Mouse (Mus musculus) G1E (cell line): ENCODE results near the gene Pcbp2. TPM values are rescaled to one million over a fixed set of nuclear protein-coding genes. Genes with fewer than 3 reads are reported as not detected.

Source experiments
- ATAC-seq: 2 replicates; pipeline ENCODE4 v1.8.0; 2016; ENCODE audit warnings: mild to moderate bottlenecking; ENCODE audit not compliant: insufficient number of reproducible peaks, poor library complexity, low FRiP score, severe bottlenecking; ENCODE audit errors: extremely low read depth
- DNase-seq: peaks from one replicate; pipeline ENCODE4 v3.0.0; 2012; ENCODE audit warnings: low spot score
- H3K27me3 ChIP-seq: 2 replicates; pipeline ENCODE4 v1.6.1; 2012; ENCODE audit warnings: mild to moderate bottlenecking, low read length, inconsistent platforms; ENCODE audit not compliant: insufficient read depth
- H3K36me3 ChIP-seq: replicated peaks from 2 replicates; pipeline ENCODE3; 2012; ENCODE audit warnings: mild to moderate bottlenecking, inconsistent platforms
- H3K4me1 ChIP-seq: 2 replicates; pipeline ENCODE4 v1.6.1; 2012; ENCODE audit warnings: low read depth, low read length, inconsistent platforms, mixed read lengths; ENCODE audit not compliant: insufficient read depth
- H3K4me3 ChIP-seq: 2 replicates; pipeline ENCODE4 v1.5.1; 2012; ENCODE audit warnings: low read depth, mild to moderate bottlenecking, inconsistent platforms, low read length, moderate library complexity, mixed read lengths
- H3K9me3 ChIP-seq: replicated peaks from 2 replicates; pipeline ENCODE4 v1.6.1; 2012; ENCODE audit warnings: inconsistent platforms
- CTCF ChIP-seq: IDR thresholded peaks from 2 replicates; pipeline ENCODE4 v1.5.1; 2012; ENCODE audit warnings: low read depth, low read length, inconsistent platforms, mixed read lengths
- GATA1 ChIP-seq: IDR thresholded peaks from 2 replicates; pipeline ENCODE4 v1.6.1; 2012; ENCODE audit warnings: borderline replicate concordance, low read length, inconsistent platforms, mixed read lengths
- GATA2 ChIP-seq: IDR thresholded peaks from 2 replicates; pipeline ENCODE4 v1.6.1; 2012; ENCODE audit warnings: low read depth, low read length, inconsistent platforms, borderline replicate concordance
- POLR2AphosphoS5 ChIP-seq: IDR thresholded peaks from 2 replicates; pipeline ENCODE4 v1.6.1; 2012; ENCODE audit warnings: low read depth, low read length, inconsistent platforms; ENCODE audit not compliant: insufficient replicate concordance
- TAL1 ChIP-seq: conservative IDR thresholded peaks from 2 replicates; pipeline ENCODE4 v1.6.1; 2012; ENCODE audit warnings: low read depth, low read length, inconsistent platforms, mixed read lengths
- polyA plus RNA-seq: library from polyadenylated mRNA; stranded (reverse); fragments of >175 nt; gene quantifications from 2 replicates; pipeline ENCODE4 v1.2.3, GENCODE M21; 2012
- total RNA-seq, 2 experiments: library from RNA; stranded (forward) in 1 of 2; stranded (reverse) in 1 of 2; fragments of 200-1000 nt in 1 of 2; fragments of >200 nt in 1 of 2; fragmentation: Nextera tagmentation in 1 of 2; gene quantifications; 2 replicates each; pipeline ENCODE4 v1.2.3; 2014 to 2017

Gene Pcbp2
- total and polyA plus RNA-seq, 3 experiments: 202 to 1,640 (median 876) TPM

- H3K36me3 ChIP-seq: peaks cover 97% of the 10 kb centered on the region
- peaks cover 26% of the 10 kb centered on the region for H3K4me1 ChIP-seq
- no peak overlapping the region for H3K4me3 ChIP-seq
- no peaks in the 10 kb centered on the region for H3K9me3 ChIP-seq
- DNase-seq (no peak), ATAC-seq (no peak)
- H3K27me3 ChIP-seq: no peaks in the 10 kb centered on the region
- TF ChIP-seq GATA1: no peak
- no peak for TF ChIP-seq CTCF
- no peak for TF ChIP-seq POLR2AphosphoS5
- no peak for TF ChIP-seq GATA2
- no peak for TF ChIP-seq TAL1
Observed at GRCm38 (mm10) chr15:102498322-102498721, 28.0 kb downstream of the Pcbp2 start.

- no peaks in the 10 kb centered on the region for H3K27me3 ChIP-seq
- H3K36me3 ChIP-seq: peaks cover 97% of the 10 kb centered on the region
- TF ChIP-seq GATA1 (no peak), CTCF (no peak), GATA2 (no peak), POLR2AphosphoS5 (no peak), TAL1 (no peak)
- peaks cover 23% of the 10 kb centered on the region for H3K4me1 ChIP-seq
- DNase-seq (no peak), ATAC-seq (no peak)
- no peak overlapping the region for H3K4me3 ChIP-seq
- no peaks in the 10 kb centered on the region for H3K9me3 ChIP-seq
Observed at GRCm38 (mm10) chr15:102499370-102499769, 29.0 kb downstream of the Pcbp2 start.

- H3K4me1 ChIP-seq: peaks cover 23% of the 10 kb centered on the region
- H3K27me3 ChIP-seq: no peaks in the 10 kb centered on the region
- no peak for ATAC-seq
- TF ChIP-seq GATA1: no peak
- no peak for DNase-seq
- H3K9me3 ChIP-seq: no peaks in the 10 kb centered on the region
- peaks cover 95% of the 10 kb centered on the region for H3K36me3 ChIP-seq
- no peak overlapping the region for H3K4me3 ChIP-seq
Observed at GRCm38 (mm10) chr15:102499851-102500250, 29.5 kb downstream of the Pcbp2 start.

- H3K36me3 ChIP-seq: peaks cover 95% of the 10 kb centered on the region
- H3K27me3 ChIP-seq: no peaks in the 10 kb centered on the region
- no peak overlapping the region for H3K4me3 ChIP-seq
- no peak for ATAC-seq
- H3K4me1 ChIP-seq: peaks cover 29% of the 10 kb centered on the region
- H3K9me3 ChIP-seq: no peaks in the 10 kb centered on the region
- DNase-seq: no peak
- no peak for TF ChIP-seq CTCF
- no peak for TF ChIP-seq GATA1
- no peak for TF ChIP-seq GATA2
- no peak for TF ChIP-seq TAL1
- TF ChIP-seq POLR2AphosphoS5: no peak
Observed at GRCm38 (mm10) chr15:102500479-102500878, 30.1 kb downstream of the Pcbp2 start.

- ATAC-seq (no peak), DNase-seq (no peak)
- no peaks in the 10 kb centered on the region for H3K9me3 ChIP-seq
- no peaks in the 10 kb centered on the region for H3K27me3 ChIP-seq
- H3K4me3 ChIP-seq: no peak overlapping the region
- H3K4me1 ChIP-seq: peaks cover 35% of the 10 kb centered on the region
- TF ChIP-seq POLR2AphosphoS5 (no peak), CTCF (no peak), GATA1 (no peak), TAL1 (no peak), GATA2 (no peak)
- H3K36me3 ChIP-seq: peaks cover 93% of the 10 kb centered on the region
Observed at GRCm38 (mm10) chr15:102501084-102501814, 30.9 kb downstream of the Pcbp2 start.

- DNase-seq: no peak
- ATAC-seq: no peak
- Histone ChIP-seq H3K36me3 (peaks cover 84% of the 10 kb centered on the region), H3K4me1 (peaks cover 35% of the 10 kb centered on the region), H3K4me3 (no peak overlapping the region), H3K27me3 (no peaks in the 10 kb centered on the region), H3K9me3 (no peaks in the 10 kb centered on the region)
- TF ChIP-seq POLR2AphosphoS5 (no peak), TAL1 (no peak), GATA1 (no peak), GATA2 (no peak), CTCF (no peak)
Observed at GRCm38 (mm10) chr15:102502254-102502840, 32.0 kb downstream of the Pcbp2 start.

- TF ChIP-seq GATA1: no peak
- no peak for TF ChIP-seq POLR2AphosphoS5
- TF ChIP-seq CTCF: no peak
- no peak for TF ChIP-seq GATA2
- TF ChIP-seq TAL1: no peak
- H3K9me3 ChIP-seq: no peaks in the 10 kb centered on the region
- no peak within 1 kb of the TSS for H3K4me3 ChIP-seq
- no peaks in the 10 kb centered on the region for H3K27me3 ChIP-seq
- ATAC-seq: no peak
- no peak for DNase-seq
- peaks cover 35% of the 10 kb centered on the region for H3K4me1 ChIP-seq
- peaks cover 77% of the 10 kb centered on the region for H3K36me3 ChIP-seq
Observed at GRCm38 (mm10) chr15:102503447-102503846, 33.1 kb downstream of the Pcbp2 start, which contains the start of gene Gm10337. TSS of gene Gm10337 (plus strand) at chr15:102503722.
